Mouse (Mus musculus) lung, postnatal 4 days (tissue): ENCODE measurements around the gene Bcl2l13.
"Not testable (repeated sequence)": the region's sequence is repeated elsewhere in the genome, so short reads cannot be mapped to it uniquely, and the experiment has no call there.

Source experiments
- DNase-seq, 2 experiments: peaks; one replicate each; pipeline ENCODE4 v3.0.0; 2021

The Bcl2l13 gene

GRCm38 (mm10) chr6:120835474-120836374, at the start of gene Bcl2l13:
TSS of gene Bcl2l13 (plus strand) at chr6:120836212.
- peak; percentile 97 to 99 for DNase-seq

- DNase-seq: no peak
Observed at GRCm38 (mm10) chr6:120788068-120788607, 47.9 kb upstream of the Bcl2l13 start.

GRCm38 (mm10) chr6:120788904-120789303, 47.1 kb upstream of the Bcl2l13 start:
- no peak for DNase-seq

GRCm38 (mm10) chr6:120790153-120790552, 45.9 kb upstream of the Bcl2l13 start:
- no peak for DNase-seq

- no peak for DNase-seq
Observed at GRCm38 (mm10) chr6:120790717-120791116, 45.3 kb upstream of the Bcl2l13 start.

GRCm38 (mm10) chr6:120792947-120793346, 43.1 kb upstream of the Bcl2l13 start:
- no peak for DNase-seq

- DNase-seq: no peak
Observed at GRCm38 (mm10) chr6:120795422-120796086, 40.5 kb upstream of the Bcl2l13 start.

- DNase-seq: no peak
Observed at GRCm38 (mm10) chr6:120796111-120796510, 39.9 kb upstream of the Bcl2l13 start.

- no peak for DNase-seq
Observed at GRCm38 (mm10) chr6:120798019-120798418, 38.0 kb upstream of the Bcl2l13 start.

GRCm38 (mm10) chr6:120798905-120799304, 37.1 kb upstream of the Bcl2l13 start:
- no peak for DNase-seq

- no peak for DNase-seq
Observed at GRCm38 (mm10) chr6:120799581-120800041, 36.4 kb upstream of the Bcl2l13 start.

- DNase-seq: no peak
Observed at GRCm38 (mm10) chr6:120806999-120807737, 28.8 kb upstream of the Bcl2l13 start.

GRCm38 (mm10) chr6:120807738-120808081, 28.3 kb upstream of the Bcl2l13 start:
- DNase-seq: no peak

- not testable (repeated sequence) for DNase-seq
Observed at GRCm38 (mm10) chr6:120811999-120812398, 24.0 kb upstream of the Bcl2l13 start.

GRCm38 (mm10) chr6:120819294-120819693, 16.7 kb upstream of the Bcl2l13 start:
- no peak for DNase-seq

GRCm38 (mm10) chr6:120820144-120820543, 15.9 kb upstream of the Bcl2l13 start:
- DNase-seq: peak in 1 of 2 experiments; percentile 35

- no peak for DNase-seq
Observed at GRCm38 (mm10) chr6:120820941-120821340, 15.1 kb upstream of the Bcl2l13 start.

- DNase-seq: no peak
Observed at GRCm38 (mm10) chr6:120821715-120822114, 14.3 kb upstream of the Bcl2l13 start.

- DNase-seq: peak; percentile 95 to 97
Observed at GRCm38 (mm10) chr6:120822307-120822928, 13.6 kb upstream of the Bcl2l13 start, which contains the start of gene Atp6v1e1. TSS of gene Atp6v1e1 (minus strand) at chr6:120822793.

- DNase-seq: peak in 1 of 2 experiments; percentile 13
Observed at GRCm38 (mm10) chr6:120822937-120823614, 12.9 kb upstream of the Bcl2l13 start.

GRCm38 (mm10) chr6:120830056-120830455, 6.0 kb upstream of the Bcl2l13 start:
- DNase-seq: no peak
